Mouse (Mus musculus): ENCODE measurements at regions not wholly inside any gene's neighbourhood (a gene's known extent, or its start where the extent isn't known, plus 50 kb on each side); places are given as distances from the start of the nearest gene placed in this dataset.

DNA sequence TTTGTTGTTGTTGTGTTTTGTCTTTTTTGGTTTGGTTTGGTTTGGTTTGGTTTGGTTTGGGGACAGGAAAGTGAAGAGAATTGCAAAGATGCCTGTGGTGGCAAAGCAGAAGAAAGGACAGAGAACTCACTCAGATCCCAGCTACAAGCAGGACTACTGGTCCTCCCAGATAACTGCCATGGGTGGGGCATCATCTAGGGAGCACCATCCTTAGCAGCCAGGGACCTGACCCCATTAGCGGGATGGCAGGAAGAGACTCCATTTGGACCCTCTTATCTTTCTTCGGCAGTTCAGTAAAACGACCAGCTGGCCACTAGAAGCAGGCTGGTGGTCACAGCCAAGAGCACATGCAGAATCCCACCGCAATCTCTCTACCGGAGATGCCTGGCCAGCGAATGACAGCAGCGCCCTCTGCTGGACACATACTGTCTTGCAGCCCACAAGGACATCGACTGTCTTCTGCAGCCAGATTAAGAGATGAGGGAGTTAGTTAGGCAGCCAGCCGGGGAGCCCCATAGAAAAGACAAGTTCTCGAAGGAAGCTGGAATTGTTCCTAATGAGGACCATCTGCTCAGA, 119.8 kb downstream of the Gm9195 start:
- Histone ChIP-seq H3K9me3 (no peaks in the 10 kb centered on the region), H3K27ac (replicated peaks) (no peak overlapping the region), H3K36me3 (no peaks in the 10 kb centered on the region), H3K4me1 (replicated peaks) (no peaks in the 10 kb centered on the region), H3K27me3 (no peaks in the 10 kb centered on the region), H3K4me2 (peak overlapping the region; percentile 35; the same call in 1 of the 2 replicates), H3K9ac (no peak overlapping the region), H3K4me3 (no peak overlapping the region)
- 9% methylated on average over 10 of the region's 10 CpGs for WGBS
- ATAC-seq (ENCODE audit: low FRiP score, low read depth) = peak; percentile 84

DNA sequence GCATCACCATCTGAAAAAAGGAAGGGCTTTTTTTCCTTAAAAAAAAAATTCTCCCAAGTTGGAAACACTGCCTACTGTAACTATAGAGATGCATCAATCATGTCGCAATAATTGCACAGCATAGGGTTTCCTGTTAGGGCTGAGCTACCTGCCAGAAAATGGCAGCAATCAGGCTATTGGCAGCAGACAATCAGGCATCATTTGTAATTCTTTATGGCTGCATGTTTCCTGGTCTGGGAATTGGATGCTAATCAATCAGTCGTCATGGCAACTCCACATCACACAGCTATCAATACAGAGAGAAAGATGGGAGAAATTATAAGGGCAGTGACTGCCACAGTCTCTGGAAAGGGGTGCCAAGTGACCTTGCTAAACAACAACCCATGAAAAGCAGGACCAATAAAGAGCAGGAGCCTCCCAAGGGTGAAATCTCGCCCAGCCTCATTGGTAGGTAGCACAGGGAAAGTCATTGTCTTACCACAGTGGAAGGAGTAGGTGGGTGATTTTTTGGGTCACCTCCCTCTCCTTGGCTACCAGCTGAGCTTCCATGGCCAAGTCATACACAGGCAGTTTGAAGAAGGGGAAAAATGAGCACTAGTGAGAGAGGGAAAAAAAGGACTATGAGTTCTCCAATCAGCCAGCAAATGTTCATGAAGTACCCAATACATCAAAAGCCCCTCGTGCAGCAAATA, 130.7 kb downstream of the Gm9195 start:
- H3K9me3 ChIP-seq = no peaks in the 10 kb centered on the region
- H3K4me1 ChIP-seq (replicated peaks) = no peaks in the 10 kb centered on the region
- no peak overlapping the region for H3K4me3 ChIP-seq
- H3K27ac ChIP-seq (replicated peaks) = no peak overlapping the region
- WGBS = 67% methylated on average over 4 of the region's 4 CpGs
- H3K9ac ChIP-seq = no peak overlapping the region
- H3K4me2 ChIP-seq = no peak overlapping the region
- no peaks in the 10 kb centered on the region for H3K27me3 ChIP-seq
- H3K36me3 ChIP-seq = no peaks in the 10 kb centered on the region
- ATAC-seq (ENCODE audit: low FRiP score, low read depth) = peak; percentile 54; the same call in 1 of the 2 replicates

DNA sequence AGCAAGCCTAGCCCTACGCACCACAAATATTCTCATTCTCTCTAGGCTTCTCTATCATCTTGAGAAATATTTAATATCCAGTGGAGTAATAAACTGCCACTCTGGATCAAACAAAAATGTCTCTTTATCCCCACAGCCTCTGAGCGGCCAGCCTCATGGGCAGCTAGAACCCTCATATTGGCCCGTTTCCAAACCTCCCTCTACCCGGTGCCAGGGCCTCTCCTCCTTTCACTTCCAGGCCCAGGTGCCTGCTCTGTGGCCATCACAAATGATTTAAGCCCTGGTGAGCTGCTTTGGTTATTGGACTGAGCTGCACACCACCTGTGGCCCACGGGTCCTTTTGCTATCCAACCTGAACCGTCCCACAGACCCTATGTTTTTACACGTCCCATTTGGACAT, 131.5 kb downstream of the Gm9195 start:
- ATAC-seq (ENCODE audit: low FRiP score, low read depth) = peak; percentile 45; the same call in 1 of the 2 replicates
- 70% methylated on average over 7 of the region's 7 CpGs for WGBS

GRCm38 (mm10) chr14:72357915-72358314, 133.7 kb downstream of the Gm9195 start:
- 88% methylated on average over 3 of the region's 3 CpGs for WGBS

More for the DNA sequence above, 131.5 kb downstream of the Gm9195 start:
- no peak overlapping the region for H3K27ac ChIP-seq (replicated peaks)
- no peaks in the 10 kb centered on the region for H3K36me3 ChIP-seq
- H3K4me2 ChIP-seq = no peak overlapping the region
- H3K4me1 ChIP-seq (replicated peaks) = no peaks in the 10 kb centered on the region
- no peak overlapping the region for H3K9ac ChIP-seq
- no peaks in the 10 kb centered on the region for H3K9me3 ChIP-seq
- H3K4me3 ChIP-seq = no peak overlapping the region
- H3K27me3 ChIP-seq = no peaks in the 10 kb centered on the region

GRCm38 (mm10) chr14:72342181-72342580, 149.5 kb downstream of the Gm9195 start:
- 43% methylated on average over 5 of the region's 5 CpGs for WGBS
- no peak overlapping the region for H3K27ac ChIP-seq (replicated peaks)
- no peaks in the 10 kb centered on the region for H3K27me3 ChIP-seq
- H3K9me3 ChIP-seq = no peaks in the 10 kb centered on the region
- peaks cover 8% of the 10 kb centered on the region for H3K4me1 ChIP-seq (replicated peaks)
- no peak overlapping the region for H3K4me2 ChIP-seq
- H3K36me3 ChIP-seq = no peaks in the 10 kb centered on the region
- H3K9ac ChIP-seq = no peak overlapping the region
- no peak for ATAC-seq (ENCODE audit: low FRiP score, low read depth)
- H3K4me3 ChIP-seq = no peak overlapping the region

More at GRCm38 (mm10) chr14:72357915-72358314, 133.7 kb downstream of the Gm9195 start:
- H3K36me3 ChIP-seq = no peaks in the 10 kb centered on the region
- H3K4me3 ChIP-seq = no peak overlapping the region
- no peak overlapping the region for H3K9ac ChIP-seq
- no peaks in the 10 kb centered on the region for H3K27me3 ChIP-seq
- H3K4me2 ChIP-seq = no peak overlapping the region
- no peaks in the 10 kb centered on the region for H3K9me3 ChIP-seq
- no peaks in the 10 kb centered on the region for H3K4me1 ChIP-seq (replicated peaks)
- no peak for ATAC-seq (ENCODE audit: low FRiP score, low read depth)
- no peak overlapping the region for H3K27ac ChIP-seq (replicated peaks)

GRCm38 (mm10) chr14:72341590-72342154, 150.0 kb downstream of the Gm9195 start:
- 63% methylated on average over 14 of the region's 14 CpGs for WGBS
- H3K36me3 ChIP-seq = no peaks in the 10 kb centered on the region

DNA sequence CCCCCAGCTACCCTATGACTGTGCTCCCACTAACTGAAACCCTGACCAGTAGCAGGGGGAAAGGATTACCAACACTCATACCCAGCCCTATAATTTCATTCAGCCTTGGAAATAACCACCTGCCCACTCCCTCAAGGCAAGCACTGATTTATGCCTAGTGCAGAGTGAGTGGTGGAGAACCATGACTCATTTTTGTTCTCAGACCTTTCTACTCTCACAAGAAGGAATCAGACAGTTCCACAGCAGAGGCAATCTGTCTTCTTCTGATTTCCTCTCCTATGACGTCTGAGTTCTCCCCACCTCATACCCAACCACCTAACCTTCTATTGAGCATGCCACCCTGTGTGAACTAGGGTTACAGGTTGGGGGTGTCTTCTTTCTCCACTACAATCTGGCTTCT, 153.6 kb downstream of the Gm9195 start:
- H3K4me2 ChIP-seq = no peak overlapping the region
- H3K9ac ChIP-seq = no peak overlapping the region
- H3K4me1 ChIP-seq (replicated peaks) = peaks cover 8% of the 10 kb centered on the region
- H3K9me3 ChIP-seq = no peaks in the 10 kb centered on the region
- WGBS = 89% methylated on average over 1 of the region's 1 CpGs
- H3K27me3 ChIP-seq = no peaks in the 10 kb centered on the region
- no peak for ATAC-seq (ENCODE audit: low FRiP score, low read depth)
- H3K36me3 ChIP-seq = no peaks in the 10 kb centered on the region
- H3K4me3 ChIP-seq = no peak overlapping the region
- H3K27ac ChIP-seq (replicated peaks) = no peak overlapping the region

More at GRCm38 (mm10) chr14:72341590-72342154, 150.0 kb downstream of the Gm9195 start:
- no peak overlapping the region for H3K4me2 ChIP-seq
- H3K9ac ChIP-seq = no peak overlapping the region
- peaks cover 8% of the 10 kb centered on the region for H3K4me1 ChIP-seq (replicated peaks)
- H3K27me3 ChIP-seq = no peaks in the 10 kb centered on the region
- no peak for ATAC-seq (ENCODE audit: low FRiP score, low read depth)
- no peak overlapping the region for H3K4me3 ChIP-seq
- H3K27ac ChIP-seq (replicated peaks) = no peak overlapping the region
- H3K9me3 ChIP-seq = no peaks in the 10 kb centered on the region

- H3K4me2 ChIP-seq = no peak overlapping the region
- no peaks in the 10 kb centered on the region for H3K27me3 ChIP-seq
- no peak overlapping the region for H3K4me3 ChIP-seq
- no peaks in the 10 kb centered on the region for H3K36me3 ChIP-seq
- H3K9me3 ChIP-seq = no peaks in the 10 kb centered on the region
- no peak overlapping the region for H3K27ac ChIP-seq (replicated peaks)
- no peaks in the 10 kb centered on the region for H3K4me1 ChIP-seq (replicated peaks)
- H3K9ac ChIP-seq = no peak overlapping the region
- ATAC-seq (ENCODE audit: low FRiP score, low read depth) = no peak
Observed at GRCm38 (mm10) chr14:72303856-72304255, 187.8 kb downstream of the Gm9195 start.

GRCm38 (mm10) chr14:72300026-72300425, 191.6 kb downstream of the Gm9195 start:
- Histone ChIP-seq H3K4me2 (no peak overlapping the region), H3K4me3 (no peak overlapping the region), H3K36me3 (no peaks in the 10 kb centered on the region), H3K9me3 (no peaks in the 10 kb centered on the region), H3K9ac (no peak overlapping the region), H3K27ac (replicated peaks) (no peak overlapping the region), H3K27me3 (no peaks in the 10 kb centered on the region), H3K4me1 (replicated peaks) (peaks cover 10% of the 10 kb centered on the region)
- 78% methylated on average over 1 of the region's 1 CpGs for WGBS
- ATAC-seq (ENCODE audit: low FRiP score, low read depth) = no peak

GRCm38 (mm10) chr14:72294631-72295030, 197.0 kb downstream of the Gm9195 start:
- Histone ChIP-seq H3K27me3 (no peaks in the 10 kb centered on the region), H3K4me1 (replicated peaks) (peaks cover 23% of the 10 kb centered on the region), H3K9me3 (no peaks in the 10 kb centered on the region), H3K27ac (replicated peaks) (no peak overlapping the region), H3K4me2 (no peak overlapping the region), H3K4me3 (no peak overlapping the region), H3K36me3 (no peaks in the 10 kb centered on the region), H3K9ac (no peak overlapping the region)
- 33% methylated on average over 6 of the region's 6 CpGs for WGBS
- no peak for ATAC-seq (ENCODE audit: low FRiP score, low read depth)

GRCm38 (mm10) chr14:72293677-72294387, 197.8 kb downstream of the Gm9195 start:
- H3K27ac ChIP-seq (replicated peaks) = no peak overlapping the region
- ATAC-seq (ENCODE audit: low FRiP score, low read depth) = peak; percentile 63; the same call in 1 of the 2 replicates
- peaks cover 23% of the 10 kb centered on the region for H3K4me1 ChIP-seq (replicated peaks)
- no peaks in the 10 kb centered on the region for H3K27me3 ChIP-seq
- no peak overlapping the region for H3K4me3 ChIP-seq
- no peak overlapping the region for H3K4me2 ChIP-seq
- no peaks in the 10 kb centered on the region for H3K9me3 ChIP-seq
- 67% methylated on average over 9 of the region's 9 CpGs for WGBS
- H3K9ac ChIP-seq = no peak overlapping the region
- H3K36me3 ChIP-seq = no peaks in the 10 kb centered on the region
